Mouse (Mus musculus): ENCODE data around the gene Zbtb20. TPM values are rescaled to one million over a fixed set of nuclear protein-coding genes. Genes with fewer than 3 reads are reported as not detected.

Zbtb20 gene
- polyA plus RNA-seq, 1 experiment from 2014 or later = 38.1 TPM

DNA sequence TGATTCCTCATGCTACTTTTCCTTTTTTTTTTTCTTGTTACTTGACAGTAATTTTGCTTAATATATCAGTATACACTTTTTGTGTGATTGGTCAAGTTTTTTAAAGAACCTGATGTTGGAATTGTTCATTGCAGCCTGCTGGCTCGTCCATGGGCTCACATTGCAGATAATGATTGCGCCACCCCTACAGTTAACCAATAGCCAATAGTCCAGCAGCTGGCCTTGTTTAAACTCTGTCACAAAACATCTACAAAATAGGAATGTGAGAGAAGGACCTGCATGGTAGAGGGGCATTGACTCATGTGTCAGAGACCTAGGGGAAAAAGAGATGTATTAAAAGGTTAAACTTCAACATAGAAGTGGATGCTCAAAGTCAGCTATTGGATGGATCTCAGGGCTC, 97.2 kb downstream of the Zbtb20 start:
- WGBS = 87% methylated on average over 2 of the region's 2 CpGs
- no peaks in the 10 kb centered on the region for H3K27me3 ChIP-seq (replicated peaks)
- H3K4me2 ChIP-seq = no peak overlapping the region
- no peak overlapping the region for H3K27ac ChIP-seq (ENCODE audit: poor library complexity, severe bottlenecking)
- ATAC-seq (ENCODE audit: insufficient number of reproducible peaks, low FRiP score) = no peak
- H3K36me3 ChIP-seq = no peaks in the 10 kb centered on the region
- no peaks in the 10 kb centered on the region for H3K4me1 ChIP-seq (replicated peaks)
- H3K9ac ChIP-seq = no peak overlapping the region
- H3K4me3 ChIP-seq = no peak overlapping the region
- no peaks in the 10 kb centered on the region for H3K9me3 ChIP-seq (replicated peaks)

GRCm38 (mm10) chr16:42998896-42999295, 123.2 kb downstream of the Zbtb20 start:
- Histone ChIP-seq H3K9me3 (replicated peaks) (no peaks in the 10 kb centered on the region), H3K27ac (ENCODE audit: poor library complexity, severe bottlenecking) (no peak overlapping the region), H3K36me3 (no peaks in the 10 kb centered on the region), H3K4me3 (no peak overlapping the region), H3K4me2 (no peak overlapping the region), H3K9ac (no peak overlapping the region), H3K4me1 (replicated peaks) (no peaks in the 10 kb centered on the region), H3K27me3 (replicated peaks) (no peaks in the 10 kb centered on the region)
- no peak for ATAC-seq (ENCODE audit: insufficient number of reproducible peaks, low FRiP score)
- 60% methylated on average over 1 of the region's 1 CpGs for WGBS

- H3K27me3 ChIP-seq (replicated peaks) = no peaks in the 10 kb centered on the region
- H3K36me3 ChIP-seq = no peaks in the 10 kb centered on the region
- H3K9ac ChIP-seq = no peak overlapping the region
- no peaks in the 10 kb centered on the region for H3K4me1 ChIP-seq (replicated peaks)
- H3K27ac ChIP-seq (ENCODE audit: poor library complexity, severe bottlenecking) = no peak overlapping the region
- H3K4me3 ChIP-seq = no peak overlapping the region
- no peak overlapping the region for H3K4me2 ChIP-seq
- 79% methylated on average over 2 of the region's 2 CpGs for WGBS
- ATAC-seq (ENCODE audit: insufficient number of reproducible peaks, low FRiP score) = no peak
- no peaks in the 10 kb centered on the region for H3K9me3 ChIP-seq (replicated peaks)
Observed at GRCm38 (mm10) chr16:43026351-43026750, 150.7 kb downstream of the Zbtb20 start.

GRCm38 (mm10) chr16:43029243-43029642, 153.6 kb downstream of the Zbtb20 start:
- no peak overlapping the region for H3K9ac ChIP-seq
- no peaks in the 10 kb centered on the region for H3K36me3 ChIP-seq
- 36% methylated on average over 3 of the region's 3 CpGs for WGBS
- H3K4me2 ChIP-seq = no peak overlapping the region
- H3K4me1 ChIP-seq (replicated peaks) = no peaks in the 10 kb centered on the region
- no peak for ATAC-seq (ENCODE audit: insufficient number of reproducible peaks, low FRiP score)
- no peaks in the 10 kb centered on the region for H3K9me3 ChIP-seq (replicated peaks)
- no peak overlapping the region for H3K4me3 ChIP-seq
- no peaks in the 10 kb centered on the region for H3K27me3 ChIP-seq (replicated peaks)
- no peak overlapping the region for H3K27ac ChIP-seq (ENCODE audit: poor library complexity, severe bottlenecking)

- no peak for ATAC-seq (ENCODE audit: insufficient number of reproducible peaks, low FRiP score)
- H3K4me2 ChIP-seq = no peak overlapping the region
- no peaks in the 10 kb centered on the region for H3K27me3 ChIP-seq (replicated peaks)
- H3K36me3 ChIP-seq = no peaks in the 10 kb centered on the region
- H3K27ac ChIP-seq (ENCODE audit: poor library complexity, severe bottlenecking) = no peak overlapping the region
- H3K4me1 ChIP-seq (replicated peaks) = no peaks in the 10 kb centered on the region
- H3K9ac ChIP-seq = no peak overlapping the region
- whole genome bisulfite sequencing = 71% methylated on average over 6 of the region's 6 CpGs
- H3K9me3 ChIP-seq (replicated peaks) = no peaks in the 10 kb centered on the region
- no peak overlapping the region for H3K4me3 ChIP-seq
Observed at GRCm38 (mm10) chr16:43035709-43036108, 160.0 kb downstream of the Zbtb20 start.

DNA sequence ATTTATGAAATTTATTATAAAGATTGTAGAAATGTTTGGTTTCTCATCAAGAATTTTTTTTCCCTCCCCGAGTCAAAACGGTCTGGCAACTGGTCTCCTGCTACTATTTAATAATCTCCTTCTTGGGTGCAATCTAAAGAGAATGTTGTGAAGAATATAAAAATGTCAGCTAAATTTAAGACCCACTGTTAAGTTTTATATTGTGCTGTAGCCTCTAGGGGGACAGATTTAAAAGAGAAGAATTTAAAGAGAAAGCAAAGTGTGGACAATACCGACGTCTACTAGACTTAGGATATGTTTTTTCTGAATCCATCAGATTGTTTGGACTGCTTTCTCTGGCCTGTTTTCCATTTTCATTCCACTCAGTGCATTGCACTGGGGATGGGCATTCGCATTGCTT, 160.8 kb downstream of the Zbtb20 start:
- Histone ChIP-seq H3K9ac (no peak overlapping the region), H3K9me3 (replicated peaks) (no peaks in the 10 kb centered on the region), H3K36me3 (no peaks in the 10 kb centered on the region), H3K4me3 (no peak overlapping the region), H3K4me2 (no peak overlapping the region), H3K27me3 (replicated peaks) (no peaks in the 10 kb centered on the region), H3K27ac (ENCODE audit: poor library complexity, severe bottlenecking) (no peak overlapping the region), H3K4me1 (replicated peaks) (no peaks in the 10 kb centered on the region)
- ATAC-seq (ENCODE audit: insufficient number of reproducible peaks, low FRiP score) = no peak
- WGBS = 80% methylated on average over 5 of the region's 5 CpGs

- H3K4me3 ChIP-seq = no peak overlapping the region
- no peaks in the 10 kb centered on the region for H3K9me3 ChIP-seq (replicated peaks)
- no peak overlapping the region for H3K9ac ChIP-seq
- 85% methylated on average over 4 of the region's 4 CpGs for WGBS
- H3K4me1 ChIP-seq (replicated peaks) = no peaks in the 10 kb centered on the region
- H3K4me2 ChIP-seq = no peak overlapping the region
- no peaks in the 10 kb centered on the region for H3K27me3 ChIP-seq (replicated peaks)
- no peak overlapping the region for H3K27ac ChIP-seq (ENCODE audit: poor library complexity, severe bottlenecking)
- H3K36me3 ChIP-seq = no peaks in the 10 kb centered on the region
- ATAC-seq (ENCODE audit: insufficient number of reproducible peaks, low FRiP score) = no peak
Observed at GRCm38 (mm10) chr16:43037320-43037719, 161.6 kb downstream of the Zbtb20 start.

- H3K27me3 ChIP-seq (replicated peaks) = no peaks in the 10 kb centered on the region
- no peak overlapping the region for H3K4me2 ChIP-seq
- H3K4me3 ChIP-seq = no peak overlapping the region
- H3K4me1 ChIP-seq (replicated peaks) = no peaks in the 10 kb centered on the region
- no peaks in the 10 kb centered on the region for H3K9me3 ChIP-seq (replicated peaks)
- no peak overlapping the region for H3K9ac ChIP-seq
- ATAC-seq (ENCODE audit: insufficient number of reproducible peaks, low FRiP score) = no peak
- H3K36me3 ChIP-seq = no peaks in the 10 kb centered on the region
- H3K27ac ChIP-seq (ENCODE audit: poor library complexity, severe bottlenecking) = no peak overlapping the region
Observed at GRCm38 (mm10) chr16:43045611-43046010, 169.9 kb downstream of the Zbtb20 start.

- no peaks in the 10 kb centered on the region for H3K27me3 ChIP-seq (replicated peaks)
- no peaks in the 10 kb centered on the region for H3K9me3 ChIP-seq (replicated peaks)
- H3K27ac ChIP-seq (ENCODE audit: poor library complexity, severe bottlenecking) = no peak overlapping the region
- H3K4me3 ChIP-seq = no peak overlapping the region
- no peaks in the 10 kb centered on the region for H3K36me3 ChIP-seq
- H3K4me1 ChIP-seq (replicated peaks) = no peaks in the 10 kb centered on the region
- no peak for ATAC-seq (ENCODE audit: insufficient number of reproducible peaks, low FRiP score)
- 77% methylated on average over 3 of the region's 3 CpGs for WGBS
- no peak overlapping the region for H3K9ac ChIP-seq
- no peak overlapping the region for H3K4me2 ChIP-seq
Observed at GRCm38 (mm10) chr16:43046686-43047085, 171.0 kb downstream of the Zbtb20 start.

GRCm38 (mm10) chr16:43069666-43070295, 194.1 kb downstream of the Zbtb20 start:
- 85% methylated on average over 3 of the region's 3 CpGs for WGBS
- no peak for ATAC-seq (ENCODE audit: insufficient number of reproducible peaks, low FRiP score)
- Histone ChIP-seq H3K9ac (no peak overlapping the region), H3K36me3 (no peaks in the 10 kb centered on the region), H3K27ac (ENCODE audit: poor library complexity, severe bottlenecking) (no peak overlapping the region), H3K4me2 (no peak overlapping the region), H3K9me3 (replicated peaks) (no peaks in the 10 kb centered on the region), H3K27me3 (replicated peaks) (no peaks in the 10 kb centered on the region), H3K4me3 (no peak overlapping the region), H3K4me1 (replicated peaks) (no peaks in the 10 kb centered on the region)

- Histone ChIP-seq H3K9me3 (replicated peaks) (no peaks in the 10 kb centered on the region), H3K27me3 (replicated peaks) (no peaks in the 10 kb centered on the region), H3K9ac (no peak overlapping the region), H3K4me3 (no peak overlapping the region), H3K36me3 (no peaks in the 10 kb centered on the region), H3K27ac (ENCODE audit: poor library complexity, severe bottlenecking) (no peak overlapping the region), H3K4me1 (replicated peaks) (no peaks in the 10 kb centered on the region), H3K4me2 (no peak overlapping the region)
- WGBS = 89% methylated on average over 3 of the region's 3 CpGs
- ATAC-seq (ENCODE audit: insufficient number of reproducible peaks, low FRiP score) = no peak
Observed at GRCm38 (mm10) chr16:43071875-43072274, 196.2 kb downstream of the Zbtb20 start.

DNA sequence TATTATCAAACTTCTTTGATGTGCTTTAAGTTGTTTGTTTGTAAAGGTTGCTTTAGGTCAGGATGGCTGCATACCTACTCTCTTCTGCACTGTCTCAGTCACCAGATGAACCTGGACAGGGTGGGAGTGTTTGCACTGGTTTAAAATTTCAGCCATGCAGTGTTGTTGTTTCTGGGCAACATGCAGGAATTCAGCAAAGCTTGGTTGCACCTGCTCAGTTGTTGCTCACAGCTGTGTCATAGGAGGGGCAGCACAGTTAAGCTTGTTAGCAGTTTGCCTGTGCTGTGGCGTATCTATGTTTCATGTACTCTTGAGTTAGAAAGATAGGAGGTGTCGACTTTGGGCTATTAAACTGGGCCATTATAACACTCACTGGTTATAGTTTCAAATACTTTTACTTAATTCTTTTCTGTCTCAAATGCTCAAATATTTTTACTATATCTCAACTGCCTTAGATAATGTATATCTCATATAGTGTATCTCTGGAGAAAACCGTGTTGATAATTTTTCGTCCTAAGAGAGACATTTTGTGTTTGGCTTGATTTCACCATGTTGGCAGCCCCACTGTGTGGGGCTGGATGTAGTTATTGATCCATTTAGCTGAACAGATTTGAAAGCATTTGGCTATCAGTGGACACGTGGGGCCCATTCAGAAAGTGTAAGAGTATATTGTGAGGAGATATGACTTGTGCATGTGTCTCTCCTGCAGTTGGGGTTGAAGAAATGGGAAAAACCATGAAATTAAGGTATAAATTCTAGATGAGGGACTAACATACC, 197.3 kb downstream of the Zbtb20 start:
- H3K9me3 ChIP-seq (replicated peaks) = no peaks in the 10 kb centered on the region
- H3K27ac ChIP-seq (ENCODE audit: poor library complexity, severe bottlenecking) = no peak overlapping the region
- no peaks in the 10 kb centered on the region for H3K4me1 ChIP-seq (replicated peaks)
- no peak overlapping the region for H3K4me2 ChIP-seq
- H3K9ac ChIP-seq = no peak overlapping the region
- no peak for ATAC-seq (ENCODE audit: insufficient number of reproducible peaks, low FRiP score)
- WGBS = 71% methylated on average over 5 of the region's 5 CpGs
- H3K36me3 ChIP-seq = no peaks in the 10 kb centered on the region
- H3K4me3 ChIP-seq = no peak overlapping the region
- no peaks in the 10 kb centered on the region for H3K27me3 ChIP-seq (replicated peaks)
